Mouse (Mus musculus) cerebellum, adult 2 months (tissue): ENCODE results near the gene Ptges2.

Experiments used
- CTCF ChIP-seq: fragments of 200-500 bp; IDR thresholded peaks from 2 replicates; pipeline ENCODE4 v1.5.1; 2011; ENCODE audit warnings: low read depth, mild to moderate bottlenecking, control low read depth, low read length, moderate library complexity, borderline replicate concordance; ENCODE audit not compliant: insufficient read depth
- POLR2A ChIP-seq: fragments of 200-500 bp; IDR thresholded peaks from 2 replicates; pipeline ENCODE4 v1.6.1; 2011; ENCODE audit warnings: low read length, control low read depth, borderline replicate concordance; ENCODE audit not compliant: insufficient read depth

- no peak for TF ChIP-seq CTCF
- no peak for TF ChIP-seq POLR2A
Measured at GRCm38 (mm10) chr2:32418430-32419151, 22.9 kb downstream of the Ptges2 start.
